Mouse (Mus musculus): ENCODE measurements around the gene Ttc37. TPM values are rescaled to one million over a fixed set of nuclear protein-coding genes. Genes with fewer than 3 reads are reported as not detected.

The Ttc37 gene
- total and polyA plus RNA-seq, 3 experiments = 16.8 to 116 (median 20.3) TPM

GRCm38 (mm10) chr13:76187651-76188050 lies 89.1 kb downstream of the Ttc37 start:
- Histone ChIP-seq H3K27ac (ENCODE audit: control insufficient read depth, low read depth, low read length) (no peak overlapping the region), H3K36me3 (ENCODE audit: control insufficient read depth in 1 of 2, insufficient read depth in 2 of 2, low read length in 2 of 2) (peaks cover 0 to 2% of the 10 kb centered on the region in 2 experiments; a peak in 1 of 4 replicates), H3K9ac (ENCODE audit: control insufficient read depth, low read depth, low read length, poor library complexity, severe bottlenecking) (no peak overlapping the region), H3K4me3 (ENCODE audit: control insufficient read depth in 1 of 2, insufficient read depth in 1 of 2, low read depth in 2 of 2, low read length in 2 of 2) (no peak overlapping the region), H3K9me3 (replicated peaks; ENCODE audit: insufficient read depth, low read length) (no peaks in the 10 kb centered on the region), H3K79me2 (ENCODE audit: control insufficient read depth, insufficient read depth, low read length, poor library complexity) (no peaks in the 10 kb centered on the region), H3K27me3 (ENCODE audit: control insufficient read depth in 1 of 2, insufficient read depth in 2 of 2, low read length in 2 of 2) (no peaks in the 10 kb centered on the region), H3K4me1 (ENCODE audit: control insufficient read depth in 1 of 2, insufficient read depth in 2 of 2, low read length in 2 of 2) (no peaks in the 10 kb centered on the region)
- TF ChIP-seq GABPA (IDR thresholded peaks at IDR 0.05; ENCODE audit: low read depth, low read length) (no peak), MAX (IDR thresholded peaks at IDR 0.05; ENCODE audit: low read length) (no peak), SIN3A (IDR thresholded peaks at IDR 0.05; ENCODE audit: low read length) (no peak)
- no peak for DNase-seq (ENCODE audit: low read depth, low spot score)

GRCm38 (mm10) chr13:76189190-76189589 lies 90.7 kb downstream of the Ttc37 start:
- Histone ChIP-seq H3K27ac (ENCODE audit: control insufficient read depth, low read depth, low read length) (no peak overlapping the region), H3K79me2 (ENCODE audit: control insufficient read depth, insufficient read depth, low read length, poor library complexity) (no peaks in the 10 kb centered on the region), H3K36me3 (ENCODE audit: control insufficient read depth in 1 of 2, insufficient read depth in 2 of 2, low read length in 2 of 2) (no peaks in the 10 kb centered on the region), H3K4me1 (ENCODE audit: control insufficient read depth in 1 of 2, insufficient read depth in 2 of 2, low read length in 2 of 2) (no peaks in the 10 kb centered on the region), H3K4me3 (ENCODE audit: control insufficient read depth in 1 of 2, insufficient read depth in 1 of 2, low read depth in 2 of 2, low read length in 2 of 2) (no peak overlapping the region), H3K9ac (ENCODE audit: control insufficient read depth, low read depth, low read length, poor library complexity, severe bottlenecking) (no peak overlapping the region), H3K9me3 (replicated peaks; ENCODE audit: insufficient read depth, low read length) (no peaks in the 10 kb centered on the region), H3K27me3 (ENCODE audit: control insufficient read depth in 1 of 2, insufficient read depth in 2 of 2, low read length in 2 of 2) (no peaks in the 10 kb centered on the region)
- DNase-seq (ENCODE audit: low read depth, low spot score) = no peak
- TF ChIP-seq CHD2 (IDR thresholded peaks at IDR 0.05; ENCODE audit: low read length) (no peak), KAT2A (conservative IDR thresholded peaks at IDR 0.05; ENCODE audit: low read depth, low read length) (no peak), TBP (IDR thresholded peaks at IDR 0.05; ENCODE audit: low read depth, low read length) (no peak), MYC (IDR thresholded peaks at IDR 0.05; ENCODE audit: low read depth, low read length) (no peak), POLR2AphosphoS2 (IDR thresholded peaks at IDR 0.05; ENCODE audit: low read length) (no peak), RCOR1 (IDR thresholded peaks at IDR 0.05; ENCODE audit: low read depth, low read length) (no peak), MEF2A (IDR thresholded peaks at IDR 0.05; ENCODE audit: extremely low read depth, insufficient replicate concordance, low read depth, low read length, poor library complexity, severe bottlenecking) (no peak), GATA1 (IDR thresholded peaks at IDR 0.05; ENCODE audit: low read depth, low read length) (no peak), TAL1 (IDR thresholded peaks at IDR 0.05; ENCODE audit: low read length) (no peak), TCF12 (IDR thresholded peaks at IDR 0.05; ENCODE audit: low read depth, low read length) (no peak), SMC3 (IDR thresholded peaks at IDR 0.05; ENCODE audit: low read depth, low read length) (no peak), E2F4 (IDR thresholded peaks at IDR 0.05; ENCODE audit: borderline replicate concordance, low read depth, low read length) (no peak), RAD21 (IDR thresholded peaks at IDR 0.05; ENCODE audit: low read depth, low read length) (no peak), MYB (IDR thresholded peaks at IDR 0.05; ENCODE audit: low read depth, low read length) (no peak), ZC3H11A (IDR thresholded peaks at IDR 0.05; ENCODE audit: low read depth, low read length) (no peak), CTCF (IDR thresholded peaks at IDR 0.05 in 2 of 3, conservative IDR thresholded peaks at IDR 0.05 in 1 of 3; ENCODE audit: control insufficient read depth in 1 of 3, insufficient read depth in 1 of 3, low read depth in 2 of 3, low read length in 3 of 3, poor library complexity in 1 of 3, severe bottlenecking in 1 of 3) (no peak), POLR2A (IDR thresholded peaks at IDR 0.05; ENCODE audit: control insufficient read depth in 1 of 2, insufficient read depth in 1 of 2, low read depth in 1 of 2, low read length in 2 of 2, poor library complexity in 1 of 2) (no peak), EP300 (IDR thresholded peaks at IDR 0.05; ENCODE audit: low read depth in 1 of 2, low read length in 2 of 2) (no peak), HCFC1 (IDR thresholded peaks at IDR 0.05; ENCODE audit: low read depth, low read length) (no peak), ETS1 (IDR thresholded peaks at IDR 0.05; ENCODE audit: low read depth, low read length) (no peak)

Data from MEL (cell line).